Mouse (Mus musculus): Measurements from ENCODE around the gene Lima1. TPM values are rescaled to one million over a fixed set of nuclear protein-coding genes. Genes with fewer than 3 reads are reported as not detected.
A peak's percentile ranks its signal among the peaks of the same experiment; 100 is the strongest.

The Lima1 gene
- polyA plus RNA-seq, 1 experiment from 2014 or later, result 43.6 TPM

DNA sequence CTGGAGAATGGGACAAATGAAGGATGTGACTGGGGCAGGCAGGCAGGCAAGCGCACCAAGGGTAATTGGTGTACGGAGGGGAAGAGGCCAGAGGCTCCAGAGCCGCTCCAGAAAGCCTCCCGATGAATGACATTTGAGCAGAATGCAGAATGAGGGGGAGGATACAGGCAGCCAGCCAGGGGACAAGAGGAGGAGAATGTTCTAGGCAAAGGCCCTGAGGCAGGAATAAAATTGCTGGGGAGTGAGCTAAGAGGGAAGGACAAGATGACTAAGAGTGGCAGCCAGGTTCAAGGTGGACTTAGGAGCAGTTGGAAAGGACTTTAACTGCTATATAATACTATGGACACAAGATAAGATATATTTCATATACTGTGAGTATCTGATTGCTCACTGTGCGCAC, 9.3 kb downstream of the Lima1 start:
- ATAC-seq (ENCODE audit: borderline replicate concordance, extremely low read depth, low FRiP score, low TSS enrichment), result no peak
- H3K4me1 ChIP-seq, result peaks cover 27% of the 10 kb centered on the region
- peak overlapping the region; percentile 56 for H3K27ac ChIP-seq
- H3K9ac ChIP-seq, result no peak overlapping the region
- H3K9me3 ChIP-seq, result no peaks in the 10 kb centered on the region
- no peak overlapping the region for H3K4me2 ChIP-seq
- H3K27me3 ChIP-seq, result no peaks in the 10 kb centered on the region
- no peaks in the 10 kb centered on the region for H3K36me3 ChIP-seq
- no peak overlapping the region for H3K4me3 ChIP-seq
- 32% methylated on average over 5 of the region's 5 CpGs for WGBS

DNA sequence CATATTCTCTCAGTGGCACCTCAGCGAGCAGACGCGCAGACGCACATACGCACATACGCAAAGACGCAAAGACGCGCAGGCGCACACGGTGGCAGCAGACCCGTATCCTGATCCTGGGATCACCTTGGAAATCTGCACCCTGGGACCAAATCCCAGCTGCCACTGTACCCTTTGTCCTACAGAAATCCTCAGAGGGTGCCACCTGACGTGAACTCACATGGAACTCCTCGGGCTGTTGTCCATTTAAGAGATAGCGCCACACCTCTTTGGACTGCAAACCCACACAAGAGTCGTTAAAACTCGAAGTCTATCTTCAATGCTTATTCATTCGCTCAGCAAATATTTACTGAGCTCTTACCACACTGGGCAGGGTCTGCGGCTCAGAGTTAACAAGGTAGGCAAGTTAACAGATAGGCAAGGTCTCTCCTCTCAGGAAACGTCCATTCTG, 9.7 kb downstream of the Lima1 start:
- Histone ChIP-seq H3K4me2 (no peak overlapping the region), H3K27ac (peak overlapping the region; percentile 56), H3K9ac (no peak overlapping the region), H3K36me3 (no peaks in the 10 kb centered on the region), H3K9me3 (no peaks in the 10 kb centered on the region), H3K4me3 (no peak overlapping the region), H3K4me1 (peaks cover 27% of the 10 kb centered on the region), H3K27me3 (no peaks in the 10 kb centered on the region)
- 74% methylated on average over 20 of the region's 20 CpGs for WGBS
- ATAC-seq (ENCODE audit: borderline replicate concordance, extremely low read depth, low FRiP score, low TSS enrichment), result no peak; the same call in 1 of the 2 replicates

DNA sequence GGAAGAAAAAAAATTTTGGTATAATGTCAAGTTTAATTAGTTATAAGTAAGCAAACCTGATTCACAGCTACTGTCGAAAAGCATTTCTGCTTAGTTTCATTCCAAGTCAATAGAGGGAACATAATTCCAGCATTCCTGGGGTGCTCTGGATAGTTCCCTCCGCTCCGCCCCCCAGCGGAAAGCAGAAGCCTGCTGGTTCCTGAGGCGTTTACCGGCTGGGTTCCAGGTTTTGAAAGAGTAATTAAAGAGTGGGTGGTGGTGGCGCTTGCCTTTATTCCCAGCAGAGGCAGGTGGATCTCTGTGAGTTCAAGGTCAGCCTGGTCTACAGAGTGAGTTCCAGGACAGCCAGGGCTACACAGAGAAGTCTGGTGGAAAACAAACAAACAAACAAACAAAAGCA, 10.2 kb downstream of the Lima1 start:
- Histone ChIP-seq H3K4me2 (no peak overlapping the region), H3K36me3 (no peaks in the 10 kb centered on the region), H3K27me3 (no peaks in the 10 kb centered on the region), H3K4me1 (peaks cover 27% of the 10 kb centered on the region), H3K9ac (no peak overlapping the region), H3K27ac (no peak overlapping the region), H3K4me3 (no peak overlapping the region), H3K9me3 (no peaks in the 10 kb centered on the region)
- WGBS, result 78% methylated on average over 7 of the region's 7 CpGs
- ATAC-seq (ENCODE audit: borderline replicate concordance, extremely low read depth, low FRiP score, low TSS enrichment), result no peak

DNA sequence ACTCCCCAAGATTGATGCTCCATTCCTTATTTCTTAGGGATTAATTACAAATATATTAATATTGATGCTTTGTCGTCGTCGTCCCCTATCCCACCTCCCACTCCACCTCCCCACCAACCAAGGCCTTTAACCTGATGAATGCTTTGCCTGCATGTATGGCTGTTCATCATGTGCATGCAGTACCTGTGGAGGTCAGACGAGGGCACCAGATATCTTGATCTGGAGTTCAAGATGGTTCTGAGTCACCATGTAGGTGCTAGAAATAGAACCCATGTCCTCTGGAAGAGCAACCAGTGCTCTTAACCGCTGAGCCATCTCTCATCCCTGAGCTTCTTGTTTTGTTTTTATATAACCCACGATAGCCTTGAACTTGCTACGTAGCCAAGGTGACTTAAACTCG, 11.5 kb downstream of the Lima1 start:
- H3K27ac ChIP-seq, result no peak overlapping the region
- H3K9me3 ChIP-seq, result no peaks in the 10 kb centered on the region
- peaks cover 27% of the 10 kb centered on the region for H3K4me1 ChIP-seq
- no peaks in the 10 kb centered on the region for H3K36me3 ChIP-seq
- H3K27me3 ChIP-seq, result no peaks in the 10 kb centered on the region
- no peak overlapping the region for H3K4me3 ChIP-seq
- no peak for ATAC-seq (ENCODE audit: borderline replicate concordance, extremely low read depth, low FRiP score, low TSS enrichment)
- 95% methylated on average over 8 of the region's 8 CpGs for WGBS
- H3K9ac ChIP-seq, result no peak overlapping the region
- H3K4me2 ChIP-seq, result no peak overlapping the region

DNA sequence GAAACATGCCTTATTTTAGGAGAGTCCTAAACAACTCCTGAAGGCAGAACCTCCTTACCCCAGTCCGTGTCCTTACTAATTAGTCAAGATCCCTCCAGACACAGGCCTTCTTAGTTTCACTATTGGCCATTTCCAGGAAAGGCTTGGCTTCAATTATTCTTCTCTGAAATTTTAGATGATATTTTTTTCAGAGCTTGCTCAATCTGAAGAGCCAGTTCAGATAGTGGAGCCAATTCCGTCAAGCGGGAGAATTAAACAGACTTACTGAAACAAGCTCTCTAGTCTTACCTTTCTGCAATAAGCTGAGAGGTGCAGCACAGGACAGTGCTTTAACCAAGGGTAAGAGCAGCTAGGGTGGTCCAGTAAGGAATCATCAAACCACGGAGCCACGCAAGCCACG, 11.9 kb downstream of the Lima1 start:
- no peak overlapping the region for H3K27ac ChIP-seq
- no peaks in the 10 kb centered on the region for H3K27me3 ChIP-seq
- H3K4me3 ChIP-seq, result no peak overlapping the region
- peaks cover 27% of the 10 kb centered on the region for H3K4me1 ChIP-seq
- no peak for ATAC-seq (ENCODE audit: borderline replicate concordance, extremely low read depth, low FRiP score, low TSS enrichment)
- 97% methylated on average over 6 of the region's 6 CpGs for WGBS
- H3K9ac ChIP-seq, result no peak overlapping the region
- H3K36me3 ChIP-seq, result no peaks in the 10 kb centered on the region
- no peaks in the 10 kb centered on the region for H3K9me3 ChIP-seq
- H3K4me2 ChIP-seq, result no peak overlapping the region

DNA sequence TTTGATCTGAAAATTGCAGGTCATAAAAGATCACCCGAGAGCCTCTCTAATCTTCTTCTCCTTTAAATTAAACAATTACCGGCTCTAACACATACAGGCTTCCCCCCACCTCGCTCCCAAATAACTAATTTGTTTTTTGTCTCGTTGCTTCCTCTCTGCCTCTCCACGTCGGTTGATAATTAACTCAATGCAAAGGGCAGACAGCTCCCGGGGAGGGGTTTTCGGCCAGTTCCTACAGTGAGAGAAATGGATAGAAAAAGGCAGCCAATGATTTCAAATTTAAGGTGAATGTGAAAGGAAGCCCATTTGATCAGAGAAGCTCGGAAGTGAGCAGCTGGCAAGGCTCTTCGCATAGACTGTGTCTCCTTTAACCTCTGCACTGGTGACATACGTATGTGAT, 12.8 kb downstream of the Lima1 start:
- Histone ChIP-seq H3K4me3 (no peak overlapping the region), H3K9me3 (no peaks in the 10 kb centered on the region), H3K4me1 (peaks cover 25% of the 10 kb centered on the region), H3K9ac (no peak overlapping the region), H3K27me3 (no peaks in the 10 kb centered on the region), H3K36me3 (no peaks in the 10 kb centered on the region), H3K27ac (no peak overlapping the region), H3K4me2 (no peak overlapping the region)
- 42% methylated on average over 11 of the region's 11 CpGs for WGBS
- no peak for ATAC-seq (ENCODE audit: borderline replicate concordance, extremely low read depth, low FRiP score, low TSS enrichment)

DNA sequence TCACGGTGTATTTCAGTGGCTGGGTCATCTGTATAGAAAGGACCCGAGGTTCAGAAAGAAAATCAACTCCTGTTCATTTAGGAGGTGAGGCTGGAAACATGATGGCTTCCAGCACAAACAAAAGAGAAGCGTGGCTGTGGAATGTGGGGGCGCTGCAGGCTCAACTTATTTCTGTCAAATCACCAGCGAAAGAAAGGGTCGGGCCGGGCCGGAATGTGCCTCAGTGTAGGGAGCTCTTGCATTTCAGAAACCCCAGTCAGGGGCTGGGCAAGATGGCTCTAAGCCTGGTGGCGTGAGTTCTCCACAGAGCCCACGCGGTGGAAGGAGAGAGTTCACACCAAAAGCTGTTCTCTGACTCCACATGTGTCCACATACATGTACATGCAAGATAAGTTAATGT, 13.3 kb downstream of the Lima1 start:
- no peak for ATAC-seq (ENCODE audit: borderline replicate concordance, extremely low read depth, low FRiP score, low TSS enrichment)
- 22% methylated on average over 11 of the region's 11 CpGs for WGBS

DNA sequence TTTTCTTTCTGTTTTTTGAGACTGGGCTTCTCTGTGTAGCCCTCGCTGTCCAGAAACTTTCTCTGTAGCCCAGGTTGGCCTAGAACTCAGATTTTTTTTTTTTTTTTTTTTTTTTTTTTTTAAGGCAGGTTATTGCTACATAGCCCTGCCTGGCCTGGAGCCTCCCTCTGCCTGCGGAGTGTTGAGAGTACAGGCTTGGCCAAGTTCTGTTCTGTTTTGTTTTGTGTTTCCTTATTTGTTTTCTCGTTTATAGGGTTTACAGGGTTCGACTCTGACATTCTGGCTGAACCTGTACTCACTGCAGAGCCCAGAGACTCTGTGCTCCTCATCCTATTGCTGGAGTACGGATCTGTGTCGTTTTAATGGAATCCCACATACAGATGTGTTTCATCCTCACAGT, 13.7 kb downstream of the Lima1 start:
- H3K27ac ChIP-seq, result peak overlapping the region; percentile 26; the same call in 1 of the 2 replicates
- peaks cover 21% of the 10 kb centered on the region for H3K4me1 ChIP-seq
- 65% methylated on average over 6 of the region's 6 CpGs for WGBS
- no peaks in the 10 kb centered on the region for H3K27me3 ChIP-seq
- ATAC-seq (ENCODE audit: borderline replicate concordance, extremely low read depth, low FRiP score, low TSS enrichment), result no peak
- H3K4me3 ChIP-seq, result no peak overlapping the region
- H3K9me3 ChIP-seq, result no peaks in the 10 kb centered on the region
- H3K4me2 ChIP-seq, result no peak overlapping the region
- no peaks in the 10 kb centered on the region for H3K36me3 ChIP-seq
- H3K9ac ChIP-seq, result no peak overlapping the region

More for the DNA sequence above, 13.3 kb downstream of the Lima1 start:
- Histone ChIP-seq H3K27ac (peak overlapping the region; percentile 26), H3K4me3 (no peak overlapping the region), H3K4me1 (peaks cover 25% of the 10 kb centered on the region), H3K9ac (no peak overlapping the region), H3K9me3 (no peaks in the 10 kb centered on the region), H3K36me3 (no peaks in the 10 kb centered on the region), H3K4me2 (peak overlapping the region; percentile 23; the same call in 1 of the 2 replicates), H3K27me3 (no peaks in the 10 kb centered on the region)

DNA sequence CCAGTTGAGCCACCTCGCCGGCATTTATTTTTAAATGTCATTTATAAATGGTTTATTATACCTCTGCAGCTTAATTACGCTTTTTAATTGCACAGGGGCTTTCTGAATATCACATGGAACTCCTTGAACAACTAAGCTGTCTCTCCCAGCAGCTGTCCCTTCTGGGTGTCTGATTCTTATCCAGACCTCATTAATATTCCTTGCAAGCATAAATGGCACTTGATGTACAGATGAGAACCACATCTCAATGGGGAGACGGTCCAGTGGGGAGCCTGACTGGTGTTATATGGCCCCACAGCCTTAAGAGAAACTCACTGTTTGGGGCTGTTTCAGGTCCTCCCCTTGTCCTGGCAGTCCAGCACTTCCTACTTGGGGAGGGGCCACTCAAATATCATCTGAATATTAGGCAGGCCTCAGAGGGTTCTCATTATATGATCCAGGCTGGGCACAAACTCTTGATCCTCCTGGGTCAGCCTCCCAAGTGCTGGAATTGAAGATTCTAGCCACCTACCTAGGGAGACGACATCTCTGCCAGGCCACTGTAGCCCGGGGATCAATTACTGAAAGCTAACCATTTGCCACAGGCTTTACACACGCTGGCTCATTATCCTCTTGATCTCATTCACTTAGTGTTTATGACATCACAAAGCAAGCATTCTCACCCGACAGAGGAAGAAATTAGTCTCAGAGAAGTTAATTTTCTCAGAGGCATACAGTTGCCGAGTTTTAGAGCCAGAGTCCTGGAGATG, 15.4 kb downstream of the Lima1 start:
- Histone ChIP-seq H3K27me3 (no peaks in the 10 kb centered on the region), H3K4me1 (peaks cover 14% of the 10 kb centered on the region), H3K36me3 (no peaks in the 10 kb centered on the region), H3K4me3 (no peak overlapping the region), H3K9me3 (no peaks in the 10 kb centered on the region), H3K4me2 (no peak overlapping the region), H3K9ac (no peak overlapping the region), H3K27ac (no peak overlapping the region)
- no peak for ATAC-seq (ENCODE audit: borderline replicate concordance, extremely low read depth, low FRiP score, low TSS enrichment)
- 65% methylated on average over 9 of the region's 9 CpGs for whole genome bisulfite sequencing

DNA sequence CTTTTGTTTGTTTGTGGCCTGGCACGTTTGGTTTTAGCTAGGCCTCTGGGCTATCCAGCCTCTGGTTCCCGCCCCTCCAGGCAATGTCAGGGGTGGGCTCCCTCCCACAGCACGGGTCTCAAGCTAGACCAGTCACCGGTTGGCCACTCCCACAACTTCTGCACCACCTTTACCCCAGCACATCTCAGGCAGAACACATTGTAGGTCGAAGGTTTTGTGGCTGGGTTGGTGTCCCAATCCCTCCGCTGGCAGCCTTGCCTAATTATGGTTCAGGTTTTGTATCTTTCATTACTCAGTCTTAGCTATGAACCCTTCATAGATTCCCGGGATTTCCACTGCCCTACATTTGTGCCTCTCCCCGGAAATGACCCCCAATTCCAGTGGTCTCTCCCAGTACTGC, 17.8 kb downstream of the Lima1 start:
- Histone ChIP-seq H3K9ac (no peak overlapping the region), H3K4me2 (no peak overlapping the region), H3K4me3 (no peak overlapping the region), H3K27ac (no peak overlapping the region), H3K36me3 (no peaks in the 10 kb centered on the region), H3K4me1 (peaks cover 11% of the 10 kb centered on the region), H3K9me3 (no peaks in the 10 kb centered on the region), H3K27me3 (no peaks in the 10 kb centered on the region)
- no peak for ATAC-seq (ENCODE audit: borderline replicate concordance, extremely low read depth, low FRiP score, low TSS enrichment)
- 49% methylated on average over 8 of the region's 8 CpGs for WGBS

DNA sequence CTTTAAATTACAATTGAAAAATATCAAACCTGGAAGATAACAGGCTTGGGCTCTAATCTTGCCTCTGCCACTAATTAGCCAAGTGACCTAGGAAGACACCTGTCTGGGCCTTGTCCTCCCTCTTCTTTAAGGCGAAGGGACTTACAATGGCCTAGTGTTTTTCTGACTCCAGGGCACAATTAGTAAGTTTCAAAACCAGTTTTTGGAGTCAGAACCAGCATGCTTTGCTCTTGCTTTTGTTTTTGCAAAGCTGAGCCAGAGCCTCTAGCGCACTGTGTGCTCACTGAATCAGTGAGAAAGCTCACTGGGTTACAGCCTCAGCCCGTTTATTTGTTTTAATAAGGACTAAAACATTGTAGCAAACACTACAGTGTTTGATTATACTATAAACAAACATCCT, 20.1 kb downstream of the Lima1 start:
- Histone ChIP-seq H3K27ac (no peak overlapping the region), H3K9me3 (no peaks in the 10 kb centered on the region), H3K9ac (no peak overlapping the region), H3K4me3 (no peak overlapping the region), H3K36me3 (no peaks in the 10 kb centered on the region), H3K27me3 (no peaks in the 10 kb centered on the region), H3K4me2 (no peak overlapping the region), H3K4me1 (0 out of 2 replicates have a peak, but pooled peaks cover 4% of the 10 kb centered on the region)
- 69% methylated on average over 3 of the region's 3 CpGs for WGBS
- no peak for ATAC-seq (ENCODE audit: borderline replicate concordance, extremely low read depth, low FRiP score, low TSS enrichment)

DNA sequence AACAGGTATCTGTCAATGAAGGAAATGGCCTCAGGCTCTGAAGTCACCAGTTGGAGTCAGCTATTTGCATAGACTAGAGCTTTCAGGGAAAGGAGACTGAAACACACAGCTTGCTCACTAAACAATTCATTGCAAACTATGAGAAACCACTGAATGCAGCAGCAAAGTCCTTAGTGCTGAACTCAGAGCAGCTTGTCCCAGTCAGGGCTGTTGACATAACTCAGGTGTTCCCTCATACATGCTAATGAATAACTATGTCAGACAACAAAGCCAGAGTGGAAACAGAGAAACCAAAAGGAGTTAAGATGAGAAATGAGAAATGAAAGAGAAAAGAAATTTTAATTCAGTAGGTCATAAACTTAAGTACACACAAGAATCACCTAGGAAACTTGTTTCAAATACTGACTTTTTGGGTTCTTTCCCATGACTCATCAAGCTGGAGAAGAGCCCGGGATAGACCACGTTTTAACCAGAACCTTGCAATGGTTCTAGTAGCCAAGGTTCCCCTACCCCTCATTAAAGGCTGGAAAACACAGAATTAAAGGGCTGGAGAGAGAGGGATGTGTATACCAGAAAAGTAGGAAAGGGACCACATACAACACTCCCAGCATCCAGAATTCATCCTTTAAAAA, 22.5 kb downstream of the Lima1 start:
- no peak for ATAC-seq (ENCODE audit: borderline replicate concordance, extremely low read depth, low FRiP score, low TSS enrichment)
- Histone ChIP-seq H3K27me3 (no peaks in the 10 kb centered on the region), H3K9ac (no peak overlapping the region), H3K4me3 (no peak overlapping the region), H3K36me3 (no peaks in the 10 kb centered on the region), H3K4me1 (peaks cover 14% of the 10 kb centered on the region), H3K27ac (no peak overlapping the region), H3K4me2 (no peak overlapping the region), H3K9me3 (no peaks in the 10 kb centered on the region)
- 86% methylated on average over 2 of the region's 2 CpGs for WGBS

Measured in lung, embryonic 15.5 days (tissue).